Mouse (Mus musculus) testis, adult 2 months (tissue): ENCODE results near the gene Herc1. TPM values are rescaled to one million over a fixed set of nuclear protein-coding genes. Genes with fewer than 3 reads are reported as not detected.

Experiments used
- H3K27ac ChIP-seq: fragments of 200-500 bp; 2 replicates; pipeline ENCODE4 v1.5.1; 2012; ENCODE audit warnings: low read depth, low read length; ENCODE audit not compliant: control insufficient read depth, insufficient read depth
- H3K27me3 ChIP-seq: fragments of 200-500 bp; 2 replicates; pipeline ENCODE4 v1.6.1; 2012; ENCODE audit warnings: mild to moderate bottlenecking, low read length, moderate library complexity; ENCODE audit not compliant: control insufficient read depth, insufficient read depth
- H3K36me3 ChIP-seq: fragments of 200-500 bp; 2 replicates; pipeline ENCODE4 v1.6.1; 2012; ENCODE audit warnings: mild to moderate bottlenecking, low read length; ENCODE audit not compliant: control insufficient read depth, insufficient read depth
- H3K4me1 ChIP-seq: fragments of 200-500 bp; 2 replicates; pipeline ENCODE4 v1.6.1; 2012; ENCODE audit warnings: low read length; ENCODE audit not compliant: control insufficient read depth, insufficient read depth
- H3K4me3 ChIP-seq: fragments of 200-500 bp; 2 replicates; pipeline ENCODE4 v1.5.1; 2012; ENCODE audit warnings: low read depth, mild to moderate bottlenecking, low read length, moderate library complexity, mixed read lengths; ENCODE audit not compliant: control insufficient read depth
- CTCF ChIP-seq: fragments of 200-500 bp; IDR thresholded peaks from 2 replicates; pipeline ENCODE4 v1.5.1; 2012; ENCODE audit warnings: low read depth, mild to moderate bottlenecking, inconsistent platforms, low read length, moderate library complexity; ENCODE audit not compliant: control insufficient read depth, insufficient read depth, insufficient replicate concordance
- POLR2A ChIP-seq: fragments of 200-500 bp; IDR thresholded peaks from 2 replicates; pipeline ENCODE4 v1.6.1; 2012; ENCODE audit warnings: low read depth, mild to moderate bottlenecking, inconsistent platforms, low read length, moderate library complexity; ENCODE audit not compliant: control insufficient read depth
- polyA plus RNA-seq: library from polyadenylated mRNA; depleted of rRNA; stranded (reverse); fragments of >200 nt; gene quantifications from 2 replicates; pipeline ENCODE4 v1.2.3, GENCODE M21; 2012

Gene Herc1
- polyA plus RNA-seq, 1 experiment, result 19.5 TPM

GRCm38 (mm10) chr9:66503879-66504411 is 153.7 kb downstream of the Herc1 start:
- TF ChIP-seq CTCF (no peak), POLR2A (no peak)

GRCm38 (mm10) chr9:66504518-66504917 is 154.3 kb downstream of the Herc1 start:
- Histone ChIP-seq H3K27ac (no peak overlapping the region), H3K27me3 (no peaks in the 10 kb centered on the region), H3K4me3 (no peak overlapping the region), H3K4me1 (no peaks in the 10 kb centered on the region; the same call in 1 of the 2 replicates), H3K36me3 (peaks cover 2% of the 10 kb centered on the region)
- no peak for TF ChIP-seq CTCF
- TF ChIP-seq POLR2A, result no peak

More at GRCm38 (mm10) chr9:66503879-66504411, 153.7 kb downstream of the Herc1 start:
- peaks cover 2% of the 10 kb centered on the region for H3K36me3 ChIP-seq
- no peak overlapping the region for H3K27ac ChIP-seq
- H3K27me3 ChIP-seq, result no peaks in the 10 kb centered on the region
- H3K4me3 ChIP-seq, result no peak overlapping the region
- no peaks in the 10 kb centered on the region; the same call in 1 of the 2 replicates for H3K4me1 ChIP-seq

GRCm38 (mm10) chr9:66505141-66505917 is 155.1 kb downstream of the Herc1 start:
- H3K4me3 ChIP-seq, result no peak overlapping the region
- no peaks in the 10 kb centered on the region for H3K27me3 ChIP-seq
- H3K27ac ChIP-seq, result no peak overlapping the region
- TF ChIP-seq POLR2A (no peak), CTCF (no peak)
- H3K36me3 ChIP-seq, result peaks cover 2% of the 10 kb centered on the region
- H3K4me1 ChIP-seq, result peaks cover 2% of the 10 kb centered on the region

GRCm38 (mm10) chr9:66506011-66506410 is 155.8 kb downstream of the Herc1 start:
- Histone ChIP-seq H3K36me3 (peaks cover 2% of the 10 kb centered on the region), H3K4me1 (peaks cover 6% of the 10 kb centered on the region), H3K27ac (no peak overlapping the region), H3K27me3 (no peaks in the 10 kb centered on the region), H3K4me3 (no peak overlapping the region)
- TF ChIP-seq POLR2A (no peak), CTCF (no peak)

- peaks cover 2% of the 10 kb centered on the region for H3K36me3 ChIP-seq
- TF ChIP-seq CTCF (no peak), POLR2A (no peak)
- H3K4me3 ChIP-seq, result no peak overlapping the region
- H3K27me3 ChIP-seq, result no peaks in the 10 kb centered on the region
- peaks cover 7% of the 10 kb centered on the region for H3K4me1 ChIP-seq
- no peak overlapping the region for H3K27ac ChIP-seq
Measured at GRCm38 (mm10) chr9:66506424-66506823, 156.2 kb downstream of the Herc1 start.

GRCm38 (mm10) chr9:66507684-66508083 is 157.4 kb downstream of the Herc1 start:
- peaks cover 2% of the 10 kb centered on the region for H3K36me3 ChIP-seq

GRCm38 (mm10) chr9:66508890-66509399 is 158.7 kb downstream of the Herc1 start:
- Histone ChIP-seq H3K27me3 (no peaks in the 10 kb centered on the region), H3K4me3 (no peak overlapping the region), H3K4me1 (peaks cover 16% of the 10 kb centered on the region), H3K36me3 (peaks cover 2% of the 10 kb centered on the region), H3K27ac (no peak overlapping the region)
- no peak for TF ChIP-seq CTCF
- no peak for TF ChIP-seq POLR2A

More at GRCm38 (mm10) chr9:66507684-66508083, 157.4 kb downstream of the Herc1 start:
- Histone ChIP-seq H3K27me3 (no peaks in the 10 kb centered on the region), H3K4me3 (no peak overlapping the region), H3K27ac (no peak overlapping the region), H3K4me1 (peaks cover 13% of the 10 kb centered on the region)
- TF ChIP-seq CTCF (no peak), POLR2A (no peak)
